Mouse (Mus musculus) olfactory bulb, adult 2 months (tissue): Measurements from ENCODE around the gene Ddit4l. TPM values are rescaled to one million over a fixed set of nuclear protein-coding genes. Genes with fewer than 3 reads are reported as not detected.
"Not testable (repeated sequence)": the region's sequence is repeated elsewhere in the genome, so short reads cannot be mapped to it uniquely, and the experiment has no call there.

Experiments
- H3K27ac ChIP-seq: fragments of 200-500 bp; 2 replicates; pipeline ENCODE4 v1.5.1; 2012; ENCODE audit warnings: low read depth, low read length; ENCODE audit not compliant: insufficient read depth
- H3K4me1 ChIP-seq: fragments of 200-500 bp; 2 replicates; pipeline ENCODE4 v1.6.1; 2012; ENCODE audit warnings: low read length; ENCODE audit not compliant: control insufficient read depth, insufficient read depth
- H3K4me3 ChIP-seq: fragments of 200-500 bp; 2 replicates; pipeline ENCODE4 v1.5.1; 2012; ENCODE audit warnings: mild to moderate bottlenecking, low read depth, low read length, moderate library complexity; ENCODE audit not compliant: insufficient read depth
- CTCF ChIP-seq: fragments of 200-500 bp; IDR thresholded peaks from 2 replicates; pipeline ENCODE4 v1.5.1; 2012; ENCODE audit warnings: low read depth, mild to moderate bottlenecking, low read length, moderate library complexity; ENCODE audit not compliant: insufficient read depth
- POLR2A ChIP-seq: fragments of 200-500 bp; IDR thresholded peaks from 2 replicates; pipeline ENCODE4 v1.6.1; 2012; ENCODE audit warnings: mild to moderate bottlenecking, low read depth, low read length, moderate library complexity; ENCODE audit not compliant: insufficient read depth
- WGBS: fragments of 180-500 bp; shearing (Covaris S2); methylation state at CpG from one replicate; pipeline ENCODE4 v1.1.7; 2018; 5-methylcytosine and 5-hydroxymethylcytosine counted together
- polyA plus RNA-seq: library from polyadenylated mRNA; stranded (reverse); fragments of >200 nt; gene quantifications from 2 replicates; pipeline ENCODE4 v1.2.4, GENCODE M21; 2012; ENCODE audit warnings: low replicate concordance; ENCODE audit not compliant: missing spikeins, insufficient read depth, insufficient read length

Ddit4l gene
- polyA plus RNA-seq, result not detected in 2 replicates

GRCm38 (mm10) chr3:137621312-137621711 lies at the start of gene Ddit4l:
Ddit4l (plus strand) TSS chr3:137621612.
- 97% methylated on average over 3 of the region's 3 CpGs for WGBS
- H3K4me3 ChIP-seq, H3K27ac ChIP-seq: not testable (repeated sequence)
- H3K4me1 ChIP-seq, result peaks cover 17% of the 10 kb centered on the region

GRCm38 (mm10) chr3:137576146-137576545 lies 45.3 kb upstream of the Ddit4l start:
- Histone ChIP-seq H3K4me1 (no peaks in the 10 kb centered on the region), H3K27ac (no peak overlapping the region), H3K4me3 (no peak overlapping the region)
- WGBS, result 76% methylated on average over 4 of the region's 4 CpGs
- TF ChIP-seq POLR2A (no peak), CTCF (no peak)

DNA sequence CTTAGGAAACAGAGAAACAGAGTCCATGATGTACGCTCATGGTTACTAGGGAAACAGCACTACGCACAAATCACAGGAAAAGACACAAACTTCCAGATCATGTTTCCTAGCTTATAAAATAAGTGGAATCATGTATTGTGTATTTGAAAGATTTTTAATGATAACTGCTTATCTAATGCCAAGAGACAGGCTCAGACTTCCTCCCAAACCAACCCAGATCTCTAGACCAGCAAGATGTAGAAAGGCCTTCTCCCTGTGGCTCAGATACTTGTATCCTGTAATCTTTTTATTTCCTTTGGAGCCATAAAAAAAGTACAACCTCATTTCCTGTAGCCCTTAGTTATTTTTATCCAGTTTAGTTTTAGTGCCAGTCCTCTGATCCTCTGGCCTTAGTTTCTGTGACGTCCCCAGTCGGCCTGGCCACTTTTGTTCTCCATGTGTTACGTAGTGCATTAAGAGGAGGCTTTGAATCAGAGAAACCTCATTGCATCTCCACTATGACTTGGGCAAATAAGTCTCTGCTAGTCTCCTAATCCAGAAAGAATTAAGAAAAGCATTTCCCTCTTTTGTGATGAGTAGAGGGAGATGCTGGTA lies 34.9 kb upstream of the Ddit4l start:
- no peak for TF ChIP-seq CTCF
- TF ChIP-seq POLR2A, result no peak
- H3K4me3 ChIP-seq, result no peak overlapping the region
- 87% methylated on average over 5 of the region's 5 CpGs for WGBS
- H3K27ac ChIP-seq, result no peak overlapping the region
- no peaks in the 10 kb centered on the region for H3K4me1 ChIP-seq

DNA sequence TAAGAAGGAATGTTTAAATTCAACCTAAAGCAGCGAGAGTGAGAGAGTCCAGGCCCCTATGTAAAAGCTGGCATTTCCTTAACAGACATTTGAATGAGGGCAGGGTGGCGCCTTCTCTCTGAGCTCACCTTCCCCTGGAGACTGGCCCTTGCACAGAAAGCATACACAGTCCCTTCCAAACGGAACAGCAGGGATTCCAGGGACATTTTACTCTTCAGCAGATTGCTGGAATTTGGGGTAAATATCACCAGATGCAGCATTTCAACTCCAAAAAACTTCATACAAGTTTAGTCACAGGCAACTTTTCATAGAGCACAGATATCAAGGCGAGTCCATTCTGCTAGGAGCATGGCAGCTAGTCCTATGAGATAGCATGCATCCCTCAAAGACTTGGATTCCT lies 31.6 kb upstream of the Ddit4l start:
- Histone ChIP-seq H3K27ac (no peak overlapping the region), H3K4me1 (no peaks in the 10 kb centered on the region), H3K4me3 (no peak overlapping the region)
- WGBS, result 89% methylated on average over 4 of the region's 4 CpGs
- TF ChIP-seq CTCF, result no peak
- no peak for TF ChIP-seq POLR2A

- 53% methylated on average over 4 of the region's 4 CpGs for WGBS
- H3K4me3 ChIP-seq, result no peak overlapping the region
- no peaks in the 10 kb centered on the region for H3K4me1 ChIP-seq
- H3K27ac ChIP-seq, result no peak overlapping the region
- TF ChIP-seq POLR2A, result no peak
Measured at GRCm38 (mm10) chr3:137594332-137594905, 27.0 kb upstream of the Ddit4l start.

DNA sequence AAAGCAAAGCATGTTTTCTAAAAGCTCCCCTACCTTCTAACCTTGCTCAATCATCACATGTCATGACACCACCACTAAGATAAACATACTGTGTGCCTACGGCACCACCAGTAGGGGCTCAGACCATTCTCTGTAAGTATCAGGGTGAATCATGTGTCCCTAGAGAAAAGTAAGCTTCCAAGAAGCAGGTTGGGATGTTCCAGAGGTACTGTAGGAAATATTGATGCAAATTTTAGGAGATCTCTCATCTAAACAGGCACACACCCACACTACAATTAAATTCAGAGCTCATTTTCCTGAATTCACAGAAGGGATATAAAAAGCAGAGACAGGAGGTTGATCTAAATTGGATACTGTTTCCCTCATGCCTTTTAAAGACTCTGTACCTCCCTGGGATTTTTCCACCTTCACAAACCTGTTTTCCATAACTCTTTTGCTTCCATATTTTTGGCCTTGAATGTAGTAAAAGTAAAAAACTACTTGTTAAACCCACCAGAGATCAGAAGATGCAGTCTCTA lies 12.4 kb upstream of the Ddit4l start:
- H3K4me1 ChIP-seq, result no peaks in the 10 kb centered on the region
- WGBS, result 89% methylated on average over 1 of the region's 1 CpGs
- no peak overlapping the region for H3K4me3 ChIP-seq
- no peak overlapping the region for H3K27ac ChIP-seq
- TF ChIP-seq POLR2A, result no peak
- no peak for TF ChIP-seq CTCF

- TF ChIP-seq POLR2A (no peak), CTCF (no peak)
- Histone ChIP-seq H3K27ac (no peak overlapping the region), H3K4me1 (no peaks in the 10 kb centered on the region), H3K4me3 (no peak overlapping the region)
- 78% methylated on average over 6 of the region's 6 CpGs for WGBS
Measured at GRCm38 (mm10) chr3:137610457-137611109, 10.8 kb upstream of the Ddit4l start.

GRCm38 (mm10) chr3:137611110-137611857 lies 10.1 kb upstream of the Ddit4l start:
- Histone ChIP-seq H3K27ac (no peak overlapping the region), H3K4me1 (no peaks in the 10 kb centered on the region), H3K4me3 (no peak overlapping the region)
- TF ChIP-seq POLR2A, result no peak
- TF ChIP-seq CTCF, result no peak
- 51% methylated on average over 4 of the region's 4 CpGs for WGBS

GRCm38 (mm10) chr3:137611981-137612380 lies 9.4 kb upstream of the Ddit4l start:
- H3K27ac ChIP-seq, result no peak overlapping the region
- no peak for TF ChIP-seq CTCF
- no peak for TF ChIP-seq POLR2A
- no peaks in the 10 kb centered on the region for H3K4me1 ChIP-seq
- WGBS, result 77% methylated on average over 2 of the region's 2 CpGs
- H3K4me3 ChIP-seq, result no peak overlapping the region
